Mouse (Mus musculus) midbrain, postnatal 0 days (tissue): ENCODE measurements at regions not wholly inside any gene's neighbourhood (a gene's known extent, or its start where the extent isn't known, plus 50 kb on each side); places are given as distances from the start of the nearest gene placed in this dataset.
A peak's percentile ranks its signal among the peaks of the same experiment; 100 is the strongest.

Experiments used
- ATAC-seq: fragments of 200-750 bp; cut with Nextera tagmentation; 2 replicates; pipeline ENCODE4 v1.8.0; 2017; ENCODE audit warnings: moderate number of reproducible peaks, mild to moderate bottlenecking, moderate TSS enrichment, moderate library complexity; ENCODE audit not compliant: low FRiP score
- DNase-seq: peaks from one replicate; pipeline ENCODE4 v3.0.0-alpha.2; 2015; ENCODE audit warnings: low spot score
- H3K27ac ChIP-seq: fragments of 300-500 bp; sonication (generic); 2 replicates; pipeline ENCODE4 v1.5.1; 2014; ENCODE audit warnings: low read depth, mild to moderate bottlenecking, low read length, mixed read lengths
- H3K27me3 ChIP-seq: fragments of 300-500 bp; sonication (generic); 2 replicates; pipeline ENCODE4 v1.6.1; 2014; ENCODE audit warnings: low read length, control low read depth, mixed read lengths; ENCODE audit not compliant: insufficient read depth
- H3K36me3 ChIP-seq: fragments of 300-500 bp; sonication (generic); 2 replicates; pipeline ENCODE4 v1.6.1; 2014; ENCODE audit warnings: low read length, control low read depth, mixed read lengths; ENCODE audit not compliant: insufficient read depth
- H3K4me1 ChIP-seq: fragments of 300-500 bp; sonication (generic); 2 replicates; pipeline ENCODE4 v1.6.1; 2014; ENCODE audit warnings: mild to moderate bottlenecking, control low read depth, antibody characterized with exemption, low read length, mixed read lengths; ENCODE audit not compliant: insufficient read depth
- H3K4me2 ChIP-seq: fragments of 300-500 bp; sonication (generic); 2 replicates; pipeline ENCODE4 v1.6.1; 2014; ENCODE audit warnings: low read depth, mild to moderate bottlenecking, low read length, mixed read lengths; ENCODE audit not compliant: poor library complexity, severe bottlenecking
- H3K4me3 ChIP-seq: fragments of 300-500 bp; sonication (generic); 2 replicates; pipeline ENCODE4 v1.5.1; 2014; ENCODE audit warnings: low read depth, mild to moderate bottlenecking, low read length, moderate library complexity
- H3K9ac ChIP-seq: fragments of 300-500 bp; sonication (generic); replicated peaks from 2 replicates; pipeline ENCODE4 v1.6.1; 2014; ENCODE audit warnings: mild to moderate bottlenecking, low read length, moderate library complexity, mixed read lengths; ENCODE audit not compliant: poor library complexity, severe bottlenecking
- H3K9me3 ChIP-seq: fragments of 300-500 bp; sonication (generic); 2 replicates; pipeline ENCODE4 v1.6.1; 2016; ENCODE audit warnings: low read length, control low read depth
- CTCF ChIP-seq: IDR thresholded peaks from 2 replicates; pipeline ENCODE4 v1.5.1; 2016; ENCODE audit warnings: antibody characterized with exemption, mild to moderate bottlenecking
- WGBS: fragments of 180-500 bp; shearing (Covaris S2); extraction: QIAGEN DNeasy Blood & Tissue Kit; methylation state at CpG from one replicate; pipeline ENCODE4 v1.1.7; 2014; 5-methylcytosine and 5-hydroxymethylcytosine counted together

DNA sequence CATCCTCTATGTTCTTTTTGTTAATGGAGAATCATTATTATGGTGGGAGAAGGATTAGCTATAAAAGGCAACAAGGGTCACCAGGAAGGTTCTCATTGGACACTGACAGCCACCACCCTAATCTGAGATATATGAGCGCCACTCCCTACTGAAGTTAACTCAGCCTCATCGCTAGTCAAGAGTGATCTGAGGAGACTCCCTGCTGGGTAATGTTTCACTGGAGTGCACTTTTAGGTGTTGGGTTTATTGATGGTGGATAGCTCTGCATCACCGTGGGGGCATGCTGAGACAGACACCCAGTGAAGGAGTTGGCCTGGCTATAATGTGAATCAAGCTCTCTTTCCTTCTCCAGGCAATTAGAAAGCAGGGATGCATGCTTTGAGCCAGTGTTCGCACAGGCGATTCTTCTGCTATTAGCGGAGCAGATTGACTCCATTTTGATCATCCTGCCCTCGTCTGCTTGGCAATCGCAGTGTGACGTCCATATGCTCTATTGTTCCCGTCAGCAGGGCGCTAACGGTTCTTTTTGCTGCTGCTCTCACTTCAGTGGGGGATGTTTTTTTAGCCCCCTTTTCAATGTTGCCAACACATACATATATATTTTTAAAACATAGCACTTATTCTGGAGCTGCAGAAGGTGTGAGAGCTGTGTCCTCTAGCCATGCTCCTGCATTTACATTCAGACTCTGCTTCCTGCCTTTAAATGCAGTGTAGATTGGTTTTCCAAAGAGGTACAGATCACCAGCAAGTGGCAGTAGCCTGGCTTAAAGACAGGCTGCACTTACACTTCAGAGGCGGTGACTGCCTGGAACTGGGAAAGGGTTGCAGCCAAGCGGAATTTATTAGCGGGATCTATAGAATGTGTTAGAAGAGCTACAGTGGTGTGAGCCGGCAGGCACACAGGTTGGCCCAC lies 263.9 kb upstream of the Dph6 start:
- Histone ChIP-seq H3K27ac (no peak overlapping the region), H3K9ac (no peak overlapping the region), H3K27me3 (no peaks in the 10 kb centered on the region), H3K4me3 (no peak overlapping the region), H3K9me3 (no peaks in the 10 kb centered on the region), H3K4me1 (no peaks in the 10 kb centered on the region), H3K4me2 (no peak overlapping the region), H3K36me3 (no peaks in the 10 kb centered on the region)
- DNase-seq (no peak), ATAC-seq (no peak)
- WGBS = 78% methylated on average over 16 of the region's 16 CpGs
- no peak for TF ChIP-seq CTCF

DNA sequence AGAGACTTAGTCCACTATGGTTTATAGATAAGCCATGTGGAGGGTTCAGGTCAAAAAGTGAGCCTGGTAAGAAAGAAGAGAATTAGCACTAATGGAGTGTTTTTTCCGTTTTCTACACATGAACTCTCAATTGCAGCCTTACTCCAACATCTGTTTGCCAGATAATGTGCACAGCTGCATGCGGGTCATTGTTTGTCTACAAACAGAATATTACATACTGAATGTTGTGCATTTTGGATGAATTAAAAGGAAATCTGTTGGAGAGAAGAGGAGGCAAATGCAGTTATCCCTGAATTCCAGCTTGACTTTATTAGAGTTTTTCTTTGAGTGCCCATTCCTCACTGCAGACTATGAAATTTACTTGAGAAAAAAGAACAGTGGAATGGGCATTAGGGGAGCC lies 269.1 kb upstream of the Dph6 start:
- Histone ChIP-seq H3K4me1 (no peaks in the 10 kb centered on the region), H3K9ac (no peak overlapping the region), H3K27ac (no peak overlapping the region), H3K4me3 (no peak overlapping the region), H3K4me2 (no peak overlapping the region), H3K9me3 (no peaks in the 10 kb centered on the region), H3K36me3 (no peaks in the 10 kb centered on the region), H3K27me3 (no peaks in the 10 kb centered on the region)
- no peak for TF ChIP-seq CTCF
- DNase-seq = no peak
- ATAC-seq = no peak
- WGBS = 84% methylated on average over 2 of the region's 2 CpGs

DNA sequence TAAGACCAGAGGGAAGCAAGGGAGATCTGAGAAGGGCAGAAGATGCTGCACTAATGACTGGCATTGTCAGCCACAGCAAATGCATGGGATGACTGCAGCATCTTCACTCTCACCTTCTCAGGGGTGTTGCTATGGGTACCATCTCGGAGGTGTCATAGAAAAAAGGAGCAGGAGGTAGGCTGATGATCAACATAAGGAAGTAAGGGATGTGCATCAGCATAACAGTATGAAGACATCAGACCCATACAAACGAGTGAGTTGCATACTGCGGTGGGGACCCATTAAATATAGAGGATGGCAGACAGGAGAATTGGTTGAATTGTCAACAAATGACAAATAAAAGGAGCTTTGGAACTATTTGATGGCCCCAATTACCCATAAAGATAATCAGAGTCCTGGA lies 280.7 kb upstream of the Dph6 start:
- 80% methylated on average over 3 of the region's 3 CpGs for WGBS
- ATAC-seq (peak; percentile 44; the same call in 1 of the 2 replicates), DNase-seq (no peak)
- Histone ChIP-seq H3K9me3 (no peaks in the 10 kb centered on the region), H3K4me2 (no peak overlapping the region), H3K27me3 (no peaks in the 10 kb centered on the region), H3K27ac (no peak overlapping the region), H3K4me1 (no peaks in the 10 kb centered on the region), H3K4me3 (no peak overlapping the region), H3K36me3 (no peaks in the 10 kb centered on the region), H3K9ac (no peak overlapping the region)
- no peak for TF ChIP-seq CTCF

DNA sequence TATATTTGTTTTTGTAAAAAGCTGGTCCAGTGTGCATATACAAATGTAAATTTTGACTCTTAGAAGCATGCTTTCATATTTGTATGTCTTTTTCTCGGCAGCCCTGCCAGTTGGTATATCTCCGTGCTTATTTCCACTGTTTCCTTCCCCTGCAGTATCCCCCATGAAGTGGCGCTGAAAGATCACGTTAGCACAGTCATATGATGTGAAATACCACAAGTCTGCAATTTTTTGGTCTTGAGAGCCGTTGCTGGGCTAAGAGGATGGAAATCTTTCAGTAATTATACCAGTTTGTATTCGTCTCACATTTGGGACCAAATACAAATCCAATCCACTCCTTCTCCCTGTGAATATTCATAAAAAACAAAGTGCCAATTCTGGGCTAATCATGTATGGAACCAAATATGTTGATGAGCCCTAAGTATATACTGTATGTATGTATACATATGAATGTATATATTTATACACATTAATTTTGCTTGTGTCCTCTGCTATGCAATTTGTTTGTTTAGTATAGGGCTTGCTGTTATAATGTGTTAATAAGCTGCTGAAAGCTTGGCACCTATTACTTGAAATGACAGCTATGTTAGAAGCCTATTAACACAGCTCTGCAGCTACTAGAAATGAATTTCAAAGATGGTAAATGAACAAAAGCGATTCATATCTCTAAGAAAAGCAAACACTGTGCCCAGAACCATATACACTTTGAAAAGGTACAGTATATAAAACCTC lies 283.8 kb upstream of the Dph6 start:
- ATAC-seq = no peak
- no peaks in the 10 kb centered on the region for H3K27me3 ChIP-seq
- no peak overlapping the region for H3K27ac ChIP-seq
- H3K36me3 ChIP-seq = no peaks in the 10 kb centered on the region
- no peaks in the 10 kb centered on the region for H3K9me3 ChIP-seq
- TF ChIP-seq CTCF = peak; percentile 59
- no peak overlapping the region for H3K9ac ChIP-seq
- no peak overlapping the region for H3K4me2 ChIP-seq
- DNase-seq = peak; percentile 24
- WGBS = 49% methylated on average over 7 of the region's 7 CpGs
- no peak overlapping the region for H3K4me3 ChIP-seq
- no peaks in the 10 kb centered on the region for H3K4me1 ChIP-seq

DNA sequence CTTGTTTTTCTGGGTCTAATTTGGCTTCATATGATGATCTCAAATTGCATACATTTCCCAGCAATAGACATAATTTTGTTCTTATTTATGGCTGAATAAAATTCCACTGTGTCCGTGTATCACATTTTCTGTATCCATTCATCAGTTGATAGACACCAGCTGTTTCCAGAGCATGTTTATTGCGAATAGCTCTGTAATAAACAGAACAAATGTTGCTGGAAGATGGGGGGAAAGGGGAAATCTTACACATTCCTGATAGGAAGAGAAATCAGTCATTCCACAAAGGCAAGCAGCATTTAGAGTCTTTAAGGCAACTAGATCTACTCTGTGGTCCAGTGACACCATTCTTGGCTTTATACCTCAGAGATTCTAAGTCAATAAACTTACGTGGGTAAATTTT lies 311.3 kb upstream of the Dph6 start:
- no peaks in the 10 kb centered on the region for H3K27me3 ChIP-seq
- WGBS = 87% methylated on average over 3 of the region's 3 CpGs

DNA sequence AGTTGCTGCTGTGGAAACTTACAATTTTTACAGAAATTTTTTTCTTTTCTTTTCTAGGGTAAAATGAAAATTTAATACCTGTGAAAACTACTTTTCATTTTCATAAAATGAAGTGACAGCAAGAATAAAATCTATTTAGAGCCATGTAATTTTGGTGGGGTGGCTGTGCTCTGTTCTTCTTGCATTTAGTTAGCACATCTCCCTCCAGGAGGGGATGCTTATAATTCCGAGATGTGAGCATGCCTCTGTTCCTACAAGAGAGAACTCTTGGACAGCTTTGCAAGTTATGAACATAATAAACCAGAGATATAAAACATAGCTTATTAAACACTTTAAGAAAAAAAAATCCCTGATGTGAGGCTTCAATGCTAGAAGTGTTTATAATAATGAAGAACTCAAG lies 313.9 kb upstream of the Dph6 start:
- DNase-seq (no peak), ATAC-seq (no peak)
- Histone ChIP-seq H3K9me3 (no peaks in the 10 kb centered on the region), H3K4me2 (no peak overlapping the region), H3K4me3 (no peak overlapping the region), H3K27ac (no peak overlapping the region), H3K9ac (no peak overlapping the region), H3K27me3 (no peaks in the 10 kb centered on the region), H3K4me1 (no peaks in the 10 kb centered on the region), H3K36me3 (no peaks in the 10 kb centered on the region)
- TF ChIP-seq CTCF = no peak
- WGBS = 41% methylated on average over 1 of the region's 1 CpGs

More for the DNA sequence above, 311.3 kb upstream of the Dph6 start:
- ATAC-seq (no peak), DNase-seq (no peak)
- Histone ChIP-seq H3K9ac (no peak overlapping the region), H3K27ac (no peak overlapping the region), H3K4me2 (no peak overlapping the region), H3K4me1 (no peaks in the 10 kb centered on the region), H3K9me3 (no peaks in the 10 kb centered on the region), H3K4me3 (no peak overlapping the region), H3K36me3 (no peaks in the 10 kb centered on the region)
- TF ChIP-seq CTCF = no peak
